Mouse (Mus musculus): ENCODE results near the gene Lmbr1. TPM values are rescaled to one million over a fixed set of nuclear protein-coding genes. Genes with fewer than 3 reads are reported as not detected.

The Lmbr1 gene
- total and polyA plus RNA-seq, 3 experiments, result not detected

GRCm38 (mm10) chr5:29388181-29388943, 10.2 kb upstream of the Lmbr1 start:
- peaks cover 0 to 2% of the 10 kb centered on the region in 2 experiments; a peak in 1 of 4 replicates for H3K4me1 ChIP-seq (ENCODE audit: control insufficient read depth in 1 of 2, insufficient read depth in 2 of 2)
- no peak overlapping the region for H3K27ac ChIP-seq (ENCODE audit: insufficient read depth, low read depth)
- no peak overlapping the region for H3K4me2 ChIP-seq (ENCODE audit: insufficient read depth, low read depth, poor library complexity, severe bottlenecking)
- H3K9me3 ChIP-seq (replicated peaks; ENCODE audit: low read length), result no peaks in the 10 kb centered on the region
- H3K79me2 ChIP-seq (replicated peaks; ENCODE audit: control insufficient read depth, extremely low read depth, insufficient read depth, poor library complexity, severe bottlenecking), result no peaks in the 10 kb centered on the region
- no peak overlapping the region for H3K4me3 ChIP-seq (replicated peaks in 1 of 3; ENCODE audit: low read depth in 2 of 3, low read length in 2 of 3, poor library complexity in 1 of 3)
- H3K9ac ChIP-seq (ENCODE audit: insufficient read depth, low read depth), result no peak overlapping the region
- in situ Hi-C loops (cut with MboI; ENCODE audit: low pct_ligation_motif_present, low pct_unique_long_range_greater_than_20kb, low sequenced_read_pairs) (loop anchor here (5.0 kb wide), 1 partner anchor 299 kb away; no protein-coding TSS in a partner anchor), dilution Hi-C loops (cut with MboI; ENCODE audit: extremely low pct_ligation_motif_present, extremely low pct_unique_long_range_greater_than_20kb, low sequenced_read_pairs) (no loop called here)
- no peaks in the 10 kb centered on the region for H3K36me3 ChIP-seq (replicated peaks in 1 of 2; ENCODE audit: control insufficient read depth in 1 of 2, insufficient read depth in 1 of 2, low read length in 1 of 2)
- TF ChIP-seq ETS1 (conservative IDR thresholded peaks at IDR 0.05; ENCODE audit: low read depth, low read length) (no peak), MAFK (IDR thresholded peaks at IDR 0.05; ENCODE audit: insufficient replicate concordance, low read length) (no peak), ZC3H11A (IDR thresholded peaks at IDR 0.05; ENCODE audit: low read depth, low read length) (no peak), TCF12 (IDR thresholded peaks at IDR 0.05; ENCODE audit: low read depth, low read length) (no peak), SMC3 (IDR thresholded peaks at IDR 0.05; ENCODE audit: low read depth, low read length) (no peak), POLR2AphosphoS2 (IDR thresholded peaks at IDR 0.05; ENCODE audit: low read depth, low read length) (no peak), ELF1 (IDR thresholded peaks at IDR 0.05; ENCODE audit: low read depth, low read length) (no peak), POLR2A (IDR thresholded peaks at IDR 0.05; ENCODE audit: low read depth, low read length) (no peak), SIN3A (IDR thresholded peaks at IDR 0.05; ENCODE audit: low read length) (no peak), ZKSCAN1 (IDR thresholded peaks at IDR 0.05; ENCODE audit: borderline replicate concordance, low read depth, low read length) (no peak), JUND (conservative IDR thresholded peaks at IDR 0.05; ENCODE audit: low read depth, low read length) (no peak), UBTF (IDR thresholded peaks at IDR 0.05; ENCODE audit: low read depth, low read length) (no peak), MYC (IDR thresholded peaks at IDR 0.05; ENCODE audit: low read depth, low read length) (no peak), RCOR1 (conservative IDR thresholded peaks at IDR 0.05; ENCODE audit: low read depth, low read length) (no peak)
- no peaks in the 10 kb centered on the region for H3K27me3 ChIP-seq (replicated peaks)
- DNase-seq (ENCODE audit: extremely low read depth), result no peak

- DNase-seq (ENCODE audit: extremely low read depth), result no peak
- no peaks in the 10 kb centered on the region for H3K9me3 ChIP-seq (replicated peaks; ENCODE audit: low read length)
- H3K79me2 ChIP-seq (replicated peaks; ENCODE audit: control insufficient read depth, extremely low read depth, insufficient read depth, poor library complexity, severe bottlenecking), result no peaks in the 10 kb centered on the region
- H3K27me3 ChIP-seq (replicated peaks), result no peaks in the 10 kb centered on the region
- dilution Hi-C loops (cut with MboI; ENCODE audit: extremely low pct_ligation_motif_present, extremely low pct_unique_long_range_greater_than_20kb, low sequenced_read_pairs), result no loop called here
- H3K4me2 ChIP-seq (ENCODE audit: insufficient read depth, low read depth, poor library complexity, severe bottlenecking), result no peak overlapping the region
- no peak overlapping the region for H3K27ac ChIP-seq (ENCODE audit: insufficient read depth, low read depth)
- no peak overlapping the region for H3K4me3 ChIP-seq (replicated peaks in 1 of 3; ENCODE audit: low read depth in 2 of 3, low read length in 2 of 3, poor library complexity in 1 of 3)
- H3K4me1 ChIP-seq (ENCODE audit: control insufficient read depth in 1 of 2, insufficient read depth in 2 of 2), result peaks cover 0 to 2% of the 10 kb centered on the region in 2 experiments; a peak in 1 of 4 replicates
- H3K9ac ChIP-seq (ENCODE audit: insufficient read depth, low read depth), result no peak overlapping the region
- no peaks in the 10 kb centered on the region for H3K36me3 ChIP-seq (replicated peaks in 1 of 2; ENCODE audit: control insufficient read depth in 1 of 2, insufficient read depth in 1 of 2, low read length in 1 of 2)
- in situ Hi-C loops (cut with MboI; ENCODE audit: low pct_ligation_motif_present, low pct_unique_long_range_greater_than_20kb, low sequenced_read_pairs), result loop anchor here (5.0 kb wide), 1 partner anchor 300 kb away; no protein-coding TSS in a partner anchor
- TF ChIP-seq GABPA (IDR thresholded peaks at IDR 0.05; ENCODE audit: insufficient replicate concordance, low read depth, low read length) (no peak), CHD1 (IDR thresholded peaks at IDR 0.05; ENCODE audit: low read depth, low read length) (no peak), JUN (IDR thresholded peaks at IDR 0.05; ENCODE audit: insufficient read depth, low read depth, low read length) (no peak), E2F4 (IDR thresholded peaks at IDR 0.05; ENCODE audit: insufficient replicate concordance, low read depth, low read length) (no peak), ZNF384 (IDR thresholded peaks at IDR 0.05; ENCODE audit: low read depth, low read length) (no peak), POLR2A (IDR thresholded peaks at IDR 0.05; ENCODE audit: low read depth, low read length) (no peak), CHD2 (IDR thresholded peaks at IDR 0.05; ENCODE audit: low read length) (no peak), SMC3 (IDR thresholded peaks at IDR 0.05; ENCODE audit: low read depth, low read length) (no peak), PAX5 (IDR thresholded peaks at IDR 0.05; ENCODE audit: low read length) (no peak), TBP (conservative IDR thresholded peaks at IDR 0.05; ENCODE audit: low read depth, low read length) (no peak), MAZ (IDR thresholded peaks at IDR 0.05; ENCODE audit: low read depth, low read length) (no peak), HCFC1 (IDR thresholded peaks at IDR 0.05; ENCODE audit: low read depth, low read length) (no peak), CTCF (conservative IDR thresholded peaks at IDR 0.05 in 1 of 2, IDR thresholded peaks at IDR 0.05 in 1 of 2; ENCODE audit: low read depth in 2 of 2, low read length in 2 of 2) (no peak)
Measured at GRCm38 (mm10) chr5:29387591-29387990, 9.4 kb upstream of the Lmbr1 start.

All from CH12.LX (cell line).